Mouse (Mus musculus) forebrain, embryonic 11.5 days (tissue): ENCODE data around the gene Ccdc190. TPM values are rescaled to one million over a fixed set of nuclear protein-coding genes. Genes with fewer than 3 reads are reported as not detected.

ENCODE experiments used
- ATAC-seq: fragments of 200-750 bp; cut with Nextera tagmentation; replicated peaks from 2 replicates; pipeline ENCODE4 v1.8.0; 2017; ENCODE audit warnings: moderate TSS enrichment; ENCODE audit not compliant: low FRiP score
- DNase-seq: peaks from one replicate; pipeline ENCODE4 v3.0.0-alpha.2; 2017; ENCODE audit warnings: low spot score
- H3K27ac ChIP-seq: fragments of 300-500 bp; sonication (generic); 2 replicates; pipeline ENCODE4 v1.5.1; 2014; ENCODE audit warnings: low read depth, low read length
- H3K27me3 ChIP-seq: fragments of 300-500 bp; sonication (generic); 2 replicates; pipeline ENCODE4 v1.6.1; 2014; ENCODE audit warnings: mild to moderate bottlenecking, low read length, mixed read lengths; ENCODE audit not compliant: control insufficient read depth, insufficient read depth
- H3K36me3 ChIP-seq: fragments of 300-500 bp; sonication (generic); 2 replicates; pipeline ENCODE4 v1.6.1; 2014; ENCODE audit warnings: mild to moderate bottlenecking, low read length, moderate library complexity, mixed read lengths; ENCODE audit not compliant: control insufficient read depth, insufficient read depth
- H3K4me1 ChIP-seq: fragments of 300-500 bp; sonication (generic); replicated peaks from 2 replicates; pipeline ENCODE4 v1.6.1; 2014; ENCODE audit warnings: low read length, mixed read lengths; ENCODE audit not compliant: control insufficient read depth, insufficient read depth
- H3K4me2 ChIP-seq: fragments of 300-500 bp; sonication (generic); 2 replicates; pipeline ENCODE4 v1.6.1; 2014; ENCODE audit warnings: low read depth, mild to moderate bottlenecking, low read length, moderate library complexity, mixed read lengths; ENCODE audit not compliant: severe bottlenecking
- H3K4me3 ChIP-seq: fragments of 300-500 bp; sonication (generic); 2 replicates; pipeline ENCODE4 v1.5.1; 2014; ENCODE audit warnings: low read depth, low read length
- H3K9ac ChIP-seq: fragments of 300-500 bp; sonication (generic); 2 replicates; pipeline ENCODE4 v1.6.1; 2014; ENCODE audit warnings: low read length
- H3K9me3 ChIP-seq: fragments of 300-500 bp; sonication (generic); 2 replicates; pipeline ENCODE4 v1.6.1; 2016; ENCODE audit warnings: low read length, mixed read lengths; ENCODE audit not compliant: control insufficient read depth
- WGBS: fragments of 180-500 bp; shearing (Covaris S2); extraction: QIAGEN DNeasy Blood & Tissue Kit; methylation state at CpG from one replicate; pipeline ENCODE4 v1.1.7; 2014; 5-methylcytosine and 5-hydroxymethylcytosine counted together
- polyA plus RNA-seq: library from polyadenylated mRNA; unstranded; fragments of >200 nt; fragmentation: Nextera tagmentation; extraction: Ambion mirVana; gene quantifications from 2 replicates; pipeline ENCODE4 v1.2.1, GENCODE M21; 2014

The Ccdc190 gene
- polyA plus RNA-seq, 1 experiment from 2014 or later = 0.55 TPM

DNA sequence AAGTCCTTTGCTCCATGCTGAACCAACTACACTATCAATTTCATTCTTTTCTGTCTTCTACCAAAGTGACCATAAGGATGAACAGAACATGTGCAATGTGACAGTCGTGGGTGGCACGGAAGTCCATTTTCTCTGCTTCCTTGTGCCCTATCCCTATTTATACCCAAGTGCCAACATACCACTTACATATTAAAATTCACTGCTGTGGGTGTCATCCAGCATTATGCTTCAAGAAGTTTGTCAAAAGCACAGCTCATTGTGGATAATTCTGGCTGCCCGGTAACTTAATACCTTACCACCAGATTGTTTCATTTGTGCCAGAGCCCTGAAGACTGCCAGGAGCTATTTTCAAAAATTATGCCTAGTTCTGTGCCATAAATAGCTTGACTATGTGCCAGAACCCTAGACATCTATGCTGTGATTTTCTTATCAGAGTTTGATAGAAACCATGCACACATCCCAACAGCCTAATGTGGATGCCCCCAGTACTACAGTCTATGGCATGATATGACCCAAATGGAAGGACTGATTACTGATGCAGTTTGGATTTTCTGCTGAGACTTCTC lies 27.6 kb upstream of the Ccdc190 start:
- Histone ChIP-seq H3K4me1 (no peaks in the 10 kb centered on the region), H3K9me3 (no peaks in the 10 kb centered on the region), H3K36me3 (no peaks in the 10 kb centered on the region), H3K27me3 (no peaks in the 10 kb centered on the region), H3K4me2 (no peak overlapping the region), H3K9ac (no peak overlapping the region), H3K27ac (no peak overlapping the region), H3K4me3 (no peak overlapping the region)
- ATAC-seq (no peak), DNase-seq (no peak)
- WGBS = 90% methylated on average over 3 of the region's 3 CpGs

DNA sequence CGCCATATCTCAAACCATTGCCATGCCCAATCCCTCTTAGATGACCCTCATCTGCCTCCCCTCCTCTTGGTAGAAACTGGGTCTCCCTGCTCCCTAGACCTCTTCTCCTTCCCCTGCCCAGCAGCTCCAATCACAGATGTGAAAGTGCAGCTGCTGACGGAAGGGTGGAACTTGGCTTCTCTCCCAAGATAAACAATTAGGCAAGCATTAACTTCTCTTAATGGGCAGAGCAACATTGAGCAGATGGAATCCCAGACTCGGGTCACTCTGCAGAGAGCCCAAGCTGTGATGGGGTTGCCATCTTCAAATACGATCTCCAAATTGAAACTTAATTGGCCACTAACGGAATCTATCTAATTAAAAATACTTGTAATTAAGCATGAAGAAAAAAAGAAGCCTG lies 19.3 kb upstream of the Ccdc190 start:
- DNase-seq = no peak
- no peak overlapping the region for H3K27ac ChIP-seq
- H3K36me3 ChIP-seq = no peaks in the 10 kb centered on the region
- H3K4me1 ChIP-seq = no peaks in the 10 kb centered on the region
- no peak overlapping the region for H3K4me2 ChIP-seq
- no peak overlapping the region for H3K9ac ChIP-seq
- no peak overlapping the region for H3K4me3 ChIP-seq
- ATAC-seq = no peak
- no peaks in the 10 kb centered on the region for H3K27me3 ChIP-seq
- H3K9me3 ChIP-seq = no peaks in the 10 kb centered on the region
- 82% methylated on average over 5 of the region's 5 CpGs for WGBS

GRCm38 (mm10) chr1:169909659-169910058 lies 18.8 kb upstream of the Ccdc190 start:
- ATAC-seq (0 out of 2 replicates have a peak, but pooled peaks have one; percentile 63), DNase-seq (no peak)
- 87% methylated on average over 6 of the region's 6 CpGs for WGBS
- Histone ChIP-seq H3K9ac (no peak overlapping the region), H3K27ac (no peak overlapping the region), H3K9me3 (no peaks in the 10 kb centered on the region), H3K4me3 (no peak overlapping the region), H3K27me3 (no peaks in the 10 kb centered on the region), H3K4me1 (no peaks in the 10 kb centered on the region), H3K4me2 (no peak overlapping the region), H3K36me3 (no peaks in the 10 kb centered on the region)

DNA sequence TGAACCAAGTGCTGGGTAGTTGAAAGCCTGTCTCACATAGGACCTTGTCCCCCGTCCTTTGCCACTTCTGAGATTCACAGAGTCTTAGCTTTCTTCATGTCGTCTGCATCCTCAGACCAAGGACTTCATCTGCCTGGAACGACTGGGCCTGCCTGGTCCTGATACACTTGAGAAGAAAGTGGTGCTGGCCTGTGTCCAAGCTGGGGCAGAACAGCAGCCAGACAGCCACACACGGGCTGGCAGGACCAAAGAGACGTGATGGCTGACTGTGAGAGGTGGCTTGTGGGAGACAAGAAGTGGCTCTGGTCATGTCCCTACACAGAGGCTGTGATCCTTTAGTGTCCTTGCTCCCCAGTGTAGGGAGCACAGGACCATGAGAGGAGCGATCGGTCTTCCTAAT lies 17.7 kb upstream of the Ccdc190 start:
- DNase-seq (no peak), ATAC-seq (no peak)
- Histone ChIP-seq H3K36me3 (no peaks in the 10 kb centered on the region), H3K4me2 (no peak overlapping the region), H3K4me3 (no peak overlapping the region), H3K9ac (no peak overlapping the region), H3K27me3 (no peaks in the 10 kb centered on the region), H3K4me1 (no peaks in the 10 kb centered on the region), H3K27ac (no peak overlapping the region), H3K9me3 (no peaks in the 10 kb centered on the region)
- 90% methylated on average over 7 of the region's 7 CpGs for WGBS

- no peaks in the 10 kb centered on the region for H3K36me3 ChIP-seq
- no peaks in the 10 kb centered on the region for H3K4me1 ChIP-seq
- DNase-seq (no peak), ATAC-seq (no peak)
- no peak overlapping the region for H3K9ac ChIP-seq
- 79% methylated on average over 6 of the region's 6 CpGs for WGBS
- H3K27me3 ChIP-seq = no peaks in the 10 kb centered on the region
- no peaks in the 10 kb centered on the region for H3K9me3 ChIP-seq
- no peak overlapping the region for H3K4me2 ChIP-seq
- no peak overlapping the region for H3K4me3 ChIP-seq
- H3K27ac ChIP-seq = no peak overlapping the region
Observed at GRCm38 (mm10) chr1:169911526-169911925, 16.9 kb upstream of the Ccdc190 start.

DNA sequence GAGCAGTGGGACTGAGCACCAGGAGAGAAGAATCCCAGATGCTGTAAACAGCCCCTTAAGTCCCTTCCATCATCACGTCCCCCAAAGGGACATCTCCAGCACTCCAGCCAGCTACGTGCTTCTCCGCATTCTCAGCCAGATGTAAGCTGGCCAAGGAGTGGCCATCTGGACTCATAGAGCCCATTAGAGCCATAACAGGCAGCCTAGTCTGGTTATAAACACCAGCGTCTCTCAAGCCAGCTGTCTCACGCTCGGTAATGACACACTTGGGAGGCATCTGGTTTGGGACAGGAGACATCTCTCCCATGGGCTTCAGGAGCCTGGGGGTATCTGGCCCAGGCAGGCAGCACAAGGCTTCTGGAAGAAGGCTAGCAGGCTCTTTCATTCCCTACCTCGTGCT lies 11.8 kb upstream of the Ccdc190 start:
- DNase-seq (no peak), ATAC-seq (no peak)
- WGBS = 74% methylated on average over 7 of the region's 7 CpGs
- Histone ChIP-seq H3K9me3 (no peaks in the 10 kb centered on the region), H3K36me3 (no peaks in the 10 kb centered on the region), H3K4me3 (no peak overlapping the region), H3K9ac (no peak overlapping the region), H3K4me1 (no peaks in the 10 kb centered on the region), H3K27me3 (peaks cover 2% of the 10 kb centered on the region; the same call in 1 of the 2 replicates), H3K27ac (no peak overlapping the region), H3K4me2 (no peak overlapping the region)

DNA sequence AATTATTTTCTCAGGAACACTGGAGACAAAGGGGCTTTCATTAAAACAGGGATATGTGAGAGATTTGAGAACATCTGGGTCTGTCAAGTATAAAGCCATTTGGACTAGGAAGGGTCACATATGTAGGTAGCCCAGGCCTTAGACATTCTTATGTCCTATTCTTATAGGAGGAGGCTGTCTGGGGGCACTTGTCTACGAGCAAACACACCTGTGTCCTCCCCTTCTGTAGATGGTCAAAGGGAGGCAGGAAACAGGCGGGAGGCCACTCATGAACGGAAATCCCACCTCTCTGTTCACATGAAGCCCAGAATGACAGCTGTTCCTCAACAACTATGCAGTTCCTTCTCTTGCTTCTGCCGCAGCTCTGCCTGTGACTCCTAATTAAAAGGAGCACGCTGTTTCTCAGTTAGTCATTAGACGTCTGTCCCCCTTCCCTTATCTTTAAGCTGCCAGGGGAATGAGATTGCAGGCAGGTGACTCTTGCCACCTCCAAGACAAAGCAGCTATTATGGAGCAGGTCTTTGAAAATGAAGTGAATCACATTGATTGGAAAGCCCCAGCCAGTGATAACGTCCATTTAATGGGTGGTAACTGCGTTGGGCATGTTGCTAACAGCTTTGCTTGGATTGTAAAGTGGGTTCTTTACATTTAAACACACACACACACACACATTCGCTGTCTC lies 11.2 kb upstream of the Ccdc190 start:
- Histone ChIP-seq H3K36me3 (no peaks in the 10 kb centered on the region), H3K27me3 (peaks cover 2% of the 10 kb centered on the region; the same call in 1 of the 2 replicates), H3K4me1 (no peaks in the 10 kb centered on the region), H3K9ac (no peak overlapping the region), H3K27ac (no peak overlapping the region), H3K9me3 (no peaks in the 10 kb centered on the region), H3K4me2 (no peak overlapping the region), H3K4me3 (no peak overlapping the region)
- WGBS = 63% methylated on average over 9 of the region's 9 CpGs
- ATAC-seq = no peak
- DNase-seq = no peak

- H3K9me3 ChIP-seq = no peaks in the 10 kb centered on the region
- no peak overlapping the region for H3K4me3 ChIP-seq
- H3K9ac ChIP-seq = no peak overlapping the region
- peaks cover 2% of the 10 kb centered on the region; the same call in 1 of the 2 replicates for H3K27me3 ChIP-seq
- no peaks in the 10 kb centered on the region for H3K36me3 ChIP-seq
- WGBS = 19% methylated on average over 4 of the region's 4 CpGs
- DNase-seq (peak; percentile 71), ATAC-seq (peak; percentile 58)
- no peak overlapping the region for H3K4me2 ChIP-seq
- H3K4me1 ChIP-seq = no peaks in the 10 kb centered on the region
- no peak overlapping the region for H3K27ac ChIP-seq
Observed at GRCm38 (mm10) chr1:169917998-169918397, 10.4 kb upstream of the Ccdc190 start.

DNA sequence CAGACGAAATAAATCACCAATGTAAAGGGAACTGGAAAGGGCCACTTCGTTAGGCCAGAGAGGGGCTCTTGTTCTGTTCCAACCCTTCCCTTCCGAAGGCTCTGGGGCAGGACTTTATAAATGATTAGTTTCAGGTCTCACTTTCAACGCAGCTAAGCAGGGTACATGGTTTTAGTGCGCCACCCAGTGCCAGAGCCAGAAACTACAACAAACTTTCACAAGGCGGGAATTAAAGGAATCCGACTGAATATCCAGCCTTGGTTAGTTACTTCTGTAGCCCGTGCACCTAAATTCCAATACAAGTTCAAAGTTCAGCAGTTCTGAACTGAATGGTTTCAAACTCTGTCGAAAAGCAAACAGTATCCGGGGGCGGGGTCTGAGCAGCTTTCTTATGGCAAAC lies 9.2 kb upstream of the Ccdc190 start:
- no peaks in the 10 kb centered on the region for H3K4me1 ChIP-seq
- ATAC-seq (peak; percentile 74), DNase-seq (peak; percentile 89)
- no peaks in the 10 kb centered on the region for H3K9me3 ChIP-seq
- H3K4me2 ChIP-seq = no peak overlapping the region
- H3K27me3 ChIP-seq = peaks cover 2% of the 10 kb centered on the region; the same call in 1 of the 2 replicates
- no peak overlapping the region for H3K9ac ChIP-seq
- 5% methylated on average over 11 of the region's 11 CpGs for WGBS
- no peak overlapping the region for H3K27ac ChIP-seq
- H3K4me3 ChIP-seq = no peak overlapping the region
- no peaks in the 10 kb centered on the region for H3K36me3 ChIP-seq
